11 mouse cellular contexts compared by ENCODE assay signal in genomic region chr7:73138269-73138668, GRCm38 (mm10).
DNase-seq lines count a peak whose midpoint lies in the region; TF ChIP-seq lines count a peak whose summit lies in the region.
"Had no signal": no experiment of that assay in that cellular context is flagged by ENCODE, and none has a peak within 500 bp of the region (broad histone marks: within the 10 kb centered on the region; RNA-seq: fewer than 3 reads in every experiment).

No protein-coding gene starts in this region.

- peaks cover 50% of the 10 kb centered on the region for H3K4me1 ChIP-seq in embryonic facial prominence, embryonic 10.5 days

- H3K27ac ChIP-seq in layer of hippocampus, adult 2 months = no peak overlapping the region
- no peak overlapping the region for H3K27ac ChIP-seq in embryonic facial prominence, embryonic 10.5 days (replicated peaks)

- H3K4me3 ChIP-seq in layer of hippocampus, adult 2 months = no peak overlapping the region
- no peak overlapping the region for H3K4me3 ChIP-seq in embryonic facial prominence, embryonic 10.5 days

- H3K36me3 ChIP-seq in embryonic facial prominence, embryonic 10.5 days (replicated peaks) = no peaks in the 10 kb centered on the region

- H3K27me3 ChIP-seq in embryonic facial prominence, embryonic 10.5 days (replicated peaks; ENCODE audit: low read depth, poor library complexity, severe bottlenecking) = peaks cover 40% of the 10 kb centered on the region

- H3K9me3 ChIP-seq in embryonic facial prominence, embryonic 10.5 days = no peaks in the 10 kb centered on the region

- DNase-seq in gastrocnemius, adult 18-20 months (ENCODE audit: low spot score) = peak; percentile 39
- DNase-seq in gastrocnemius, postnatal 25 days = no peak
- DNase-seq in layer of hippocampus, adult 2 months (ENCODE audit: low spot score in 2 of 2) = peak in 1 of 2 experiments; percentile 33
- no peak for DNase-seq in layer of hippocampus, adult 18-20 months (ENCODE audit: low spot score in 2 of 2)
- DNase-seq in R1 (ENCODE audit: low read depth, low spot score) = peak; percentile 69
- peak; percentile 39 for DNase-seq in embryonic facial prominence, embryonic 10.5 days (ENCODE audit: low spot score)
- no peak for DNase-seq in spleen, adult 12 weeks (ENCODE audit: low spot score)
- DNase-seq in left cerebral cortex, adult 8-10 months (ENCODE audit: low spot score in 2 of 2) = no peak
- DNase-seq: adrenal gland, postnatal 14 days; heart, postnatal 36 days; thymus, postnatal 36 days had no signal

- 15% methylated on average over 5 of the region's 5 CpGs for WGBS in embryonic facial prominence, embryonic 10.5 days

- TF ChIP-seq CTCF in layer of hippocampus, adult 2 months (conservative IDR thresholded peaks at IDR 0.05) = peak; percentile 59

Comparison
In these comparisons a context has a peak if more than half of its experiments do, and no peak if none do; other contexts are left out.
1. DNase-seq: peak in gastrocnemius, adult 18-20 months (single experiment), R1 (single experiment) and embryonic facial prominence, embryonic 10.5 days (single experiment); none in gastrocnemius, postnatal 25 days (single experiment), layer of hippocampus, adult 18-20 months (0 of 2), spleen, adult 12 weeks (single experiment) and left cerebral cortex, adult 8-10 months (0 of 2).